Mouse (Mus musculus) mesoderm, embryonic 11.5 days (tissue): ENCODE results near the gene Nmd3.

Experiments
- DNase-seq: peaks from one replicate; pipeline ENCODE4 v3.0.0-alpha.2; 2012; ENCODE audit warnings: low read depth, low spot score

Nmd3 gene

GRCm38 (mm10) chr3:69763630-69764565 lies 42.1 kb downstream of the Nmd3 start:
- no peak for DNase-seq

GRCm38 (mm10) chr3:69765206-69765605 lies 43.4 kb downstream of the Nmd3 start:
- DNase-seq = no peak

- no peak for DNase-seq
These were observed 47.4 kb downstream of the Nmd3 start for GRCm38 (mm10) chr3:69769150-69769549.

GRCm38 (mm10) chr3:69773356-69773755 lies 51.6 kb downstream of the Nmd3 start:
- no peak for DNase-seq

- no peak for DNase-seq
These were observed 57.5 kb downstream of the Nmd3 start for GRCm38 (mm10) chr3:69779246-69779796.

- no peak for DNase-seq
These were observed 71.1 kb downstream of the Nmd3 start for GRCm38 (mm10) chr3:69792823-69793417.

GRCm38 (mm10) chr3:69797533-69797932 lies 75.7 kb downstream of the Nmd3 start:
- no peak for DNase-seq

- no peak for DNase-seq
These were observed 76.2 kb downstream of the Nmd3 start for GRCm38 (mm10) chr3:69797969-69798368.

GRCm38 (mm10) chr3:69799096-69799495 lies 77.3 kb downstream of the Nmd3 start:
- DNase-seq = no peak

- peak; percentile 39 for DNase-seq
These were observed 79.1 kb downstream of the Nmd3 start for GRCm38 (mm10) chr3:69800829-69801384.

GRCm38 (mm10) chr3:69803137-69803536 lies 81.4 kb downstream of the Nmd3 start:
- DNase-seq = no peak
